Comparison of ENCODE assay signal across 23 mouse cellular contexts in genomic region chr2:60177490-60177889, GRCm38 (mm10). TPM values are rescaled to one million over a fixed set of nuclear protein-coding genes. Genes with fewer than 3 reads are reported as not detected.
A peak's percentile ranks its signal among the peaks of the same experiment; 100 is the strongest.
DNase-seq lines count a peak whose midpoint lies in the region; ATAC-seq lines count a peak whose summit lies in the region.
"Had no signal": no experiment of that assay in that cellular context is flagged by ENCODE, and none has a peak within 500 bp of the region (broad histone marks: within the 10 kb centered on the region; RNA-seq: fewer than 3 reads in every experiment).

No protein-coding gene starts in this region.

- no peak overlapping the region for H3K4me3 ChIP-seq in kidney, embryonic 15.5 days (replicated peaks)
- H3K4me3 ChIP-seq in kidney, embryonic 16.5 days (ENCODE audit: low read length) = no peak overlapping the region
- H3K4me3 ChIP-seq: forebrain, embryonic 10.5 days; forebrain, embryonic 13.5 days; heart, adult 2 months; heart, embryonic 10.5 days; heart, embryonic 13.5 days had no signal

- no peaks in the 10 kb centered on the region for H3K36me3 ChIP-seq in kidney, embryonic 15.5 days
- no peaks in the 10 kb centered on the region for H3K36me3 ChIP-seq in kidney, embryonic 16.5 days (ENCODE audit: insufficient read depth, low read length)
- H3K36me3 ChIP-seq: forebrain, embryonic 10.5 days; heart, embryonic 10.5 days; heart, embryonic 13.5 days had no signal

- no peaks in the 10 kb centered on the region for H3K9me3 ChIP-seq in kidney, embryonic 15.5 days (replicated peaks)
- H3K9me3 ChIP-seq in kidney, embryonic 16.5 days (ENCODE audit: low read length) = 0 out of 2 replicates have a peak, but pooled peaks cover 4% of the 10 kb centered on the region
- H3K9me3 ChIP-seq: forebrain, embryonic 10.5 days; forebrain, embryonic 13.5 days; heart, embryonic 10.5 days had no signal

- H3K4me1 ChIP-seq in kidney, embryonic 15.5 days = no peaks in the 10 kb centered on the region
- H3K4me1 ChIP-seq in kidney, embryonic 16.5 days (ENCODE audit: insufficient read depth, low read length) = no peaks in the 10 kb centered on the region
- H3K4me1 ChIP-seq: forebrain, embryonic 13.5 days; heart, embryonic 10.5 days had no signal

- ATAC-seq in kidney, embryonic 15.5 days (replicated peaks; ENCODE audit: low FRiP score) = no peak
- ATAC-seq in kidney, embryonic 16.5 days (ENCODE audit: low FRiP score, low TSS enrichment) = no peak
- ATAC-seq: forebrain, embryonic 13.5 days; forebrain, embryonic 16.5 days; Patski had no signal

- no peak overlapping the region for H3K4me2 ChIP-seq in kidney, embryonic 15.5 days
- no peak overlapping the region for H3K4me2 ChIP-seq in kidney, embryonic 16.5 days (replicated peaks; ENCODE audit: low read depth, low read length)
- H3K4me2 ChIP-seq: forebrain, embryonic 13.5 days; heart, embryonic 13.5 days; hindbrain, embryonic 14.5 days had no signal

- H3K27me3 ChIP-seq in kidney, embryonic 15.5 days = no peaks in the 10 kb centered on the region
- H3K27me3 ChIP-seq in kidney, embryonic 16.5 days (ENCODE audit: insufficient read depth, low read length) = no peaks in the 10 kb centered on the region
- H3K27me3 ChIP-seq: forebrain, embryonic 13.5 days; heart, embryonic 13.5 days; Patski had no signal

- WGBS in kidney, embryonic 15.5 days = 77% methylated on average over 3 of the region's 3 CpGs
- 82% methylated on average over 3 of the region's 3 CpGs for WGBS in kidney, embryonic 16.5 days

- no peak overlapping the region for H3K27ac ChIP-seq in kidney, embryonic 15.5 days
- no peak overlapping the region for H3K27ac ChIP-seq in kidney, embryonic 16.5 days (ENCODE audit: low read length)
- H3K27ac ChIP-seq: forebrain, embryonic 10.5 days; forebrain, embryonic 13.5 days; heart, adult 2 months; heart, embryonic 10.5 days; heart, embryonic 13.5 days; hindbrain, embryonic 14.5 days had no signal

- no peak overlapping the region for H3K9ac ChIP-seq in kidney, embryonic 15.5 days
- no peak overlapping the region for H3K9ac ChIP-seq in kidney, embryonic 16.5 days (replicated peaks; ENCODE audit: low read length)
- H3K9ac ChIP-seq: forebrain, embryonic 13.5 days; heart, embryonic 13.5 days; hindbrain, embryonic 14.5 days had no signal

- peak; percentile 44 for DNase-seq in kidney, adult 11 months
- DNase-seq in kidney, adult 8-10 months = peak; percentile 34 to 58
- DNase-seq in kidney, postnatal 25 days = peak; percentile 10 to 51
- DNase-seq in right cerebral cortex, adult 2 months (ENCODE audit: low spot score in 2 of 2) = no peak
- DNase-seq: adrenal gland, postnatal 10 days; adrenal gland, postnatal 36 days; cerebellum, adult 18-20 months; cerebellum, adult 9-10 months; cerebellum, postnatal 14 days; gastrocnemius, postnatal 10 days; gastrocnemius, postnatal 36 days; heart, adult 2 months; heart, postnatal 14 days; heart, postnatal 4 days had no signal

RNA-seq across cellular contexts. Expression of gene Baz2b, which starts 32.1 kb away (rescaled TPM):
- 55.3 and 59.1 TPM in 2 replicates for polyA plus RNA-seq in kidney, embryonic 15.5 days (2015; fragmentation: Nextera tagmentation; extraction: Ambion mirVana)
- polyA plus RNA-seq in kidney, embryonic 16.5 days (2015; fragmentation: Nextera tagmentation; extraction: Ambion mirVana) = 51.1 and 57.7 TPM in 2 replicates

RNA-seq across cellular contexts. Expression of gene March7, which starts 32.2 kb away (rescaled TPM):
- 71.5 and 72.6 TPM in 2 replicates for polyA plus RNA-seq in kidney, embryonic 15.5 days (2015; fragmentation: Nextera tagmentation; extraction: Ambion mirVana)
- 64.6 and 71.3 TPM in 2 replicates for polyA plus RNA-seq in kidney, embryonic 16.5 days (2015; fragmentation: Nextera tagmentation; extraction: Ambion mirVana)

Comparison
In these comparisons a context has a peak if more than half of its experiments do, and no peak if none do; other contexts are left out.
1. DNase-seq: peak in kidney, adult 11 months (single experiment), kidney, adult 8-10 months (2 of 2) and kidney, postnatal 25 days (2 of 2); none in right cerebral cortex, adult 2 months (0 of 2).